Mouse (Mus musculus): ENCODE results near the gene A930004D18Rik. TPM values are rescaled to one million over a fixed set of nuclear protein-coding genes. Genes with fewer than 3 reads are reported as not detected.

A930004D18Rik gene
- total and polyA plus RNA-seq, 3 experiments, result 0.30 to 1.5 (median 0.65) TPM

GRCm38 (mm10) chr2:18058146-18058708 lies 20.7 kb upstream of the A930004D18Rik start:
- Histone ChIP-seq H3K4me1 (ENCODE audit: insufficient read depth, low read depth, low read length) (peaks cover 29% of the 10 kb centered on the region), H3K27me3 (ENCODE audit: insufficient read depth, low read length) (no peaks in the 10 kb centered on the region), H3K4me3 (ENCODE audit: low read depth, low read length) (peak overlapping the region; percentile 86), H3K36me3 (replicated peaks) (no peaks in the 10 kb centered on the region), H3K9me3 (replicated peaks) (no peaks in the 10 kb centered on the region)
- no peak for ATAC-seq (ENCODE audit: extremely low read depth, insufficient number of reproducible peaks, low FRiP score, poor library complexity, severe bottlenecking)
- DNase-seq (ENCODE audit: low spot score), result no peak
- TF ChIP-seq GATA2 (IDR thresholded peaks at IDR 0.05; ENCODE audit: borderline replicate concordance, low read depth, low read length) (no peak), POLR2AphosphoS5 (IDR thresholded peaks at IDR 0.05; ENCODE audit: insufficient replicate concordance, low read depth, low read length) (no peak), CTCF (IDR thresholded peaks at IDR 0.05; ENCODE audit: low read depth, low read length) (no peak), GATA1 (IDR thresholded peaks at IDR 0.05; ENCODE audit: borderline replicate concordance, low read length) (no peak), TAL1 (conservative IDR thresholded peaks at IDR 0.05; ENCODE audit: low read depth, low read length) (no peak)

DNA sequence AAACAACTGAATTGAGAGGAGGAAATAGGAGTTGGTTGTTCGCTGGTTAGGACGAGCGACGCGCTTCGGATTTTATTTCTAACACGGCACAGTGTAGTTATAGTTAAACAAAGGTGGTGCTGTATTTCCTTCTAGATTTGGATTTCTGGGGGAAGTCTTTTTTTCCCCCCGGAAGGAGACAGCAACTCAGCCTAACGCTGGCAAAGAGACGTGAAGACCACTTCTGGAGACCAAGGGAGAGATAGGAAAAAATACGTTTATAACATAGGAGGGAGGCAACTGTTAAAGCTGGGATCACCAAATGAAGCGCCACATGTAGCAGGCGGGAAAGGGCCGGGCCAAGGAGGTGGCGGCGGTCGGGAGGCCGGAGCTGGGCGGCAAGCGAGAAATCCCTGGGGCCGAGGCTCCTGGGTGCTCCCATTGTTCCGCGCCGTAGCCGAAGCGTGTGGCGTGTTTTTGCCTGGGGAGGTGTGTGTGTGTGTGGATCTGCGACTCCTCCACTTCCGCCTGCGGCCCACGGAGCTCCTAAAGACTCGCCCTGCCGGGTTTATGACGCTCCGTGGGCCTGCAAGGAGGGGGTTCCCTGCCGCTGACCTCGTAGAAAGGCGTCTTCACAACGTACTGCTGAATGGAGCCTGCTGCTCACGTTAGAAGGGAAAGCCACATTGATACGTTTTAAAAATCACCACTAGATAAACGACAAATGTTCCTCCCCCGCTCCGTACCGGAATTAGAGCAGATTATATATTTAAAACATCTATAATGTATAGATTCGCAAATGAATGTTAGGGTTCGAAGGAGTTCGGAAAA lies 20.0 kb upstream of the A930004D18Rik start:
- TF ChIP-seq CTCF (IDR thresholded peaks at IDR 0.05; ENCODE audit: low read depth, low read length) (no peak), GATA2 (IDR thresholded peaks at IDR 0.05; ENCODE audit: borderline replicate concordance, low read depth, low read length) (no peak), GATA1 (IDR thresholded peaks at IDR 0.05; ENCODE audit: borderline replicate concordance, low read length) (no peak), POLR2AphosphoS5 (IDR thresholded peaks at IDR 0.05; ENCODE audit: insufficient replicate concordance, low read depth, low read length) (no peak), TAL1 (conservative IDR thresholded peaks at IDR 0.05; ENCODE audit: low read depth, low read length) (no peak)
- Histone ChIP-seq H3K27me3 (ENCODE audit: insufficient read depth, low read length) (no peaks in the 10 kb centered on the region), H3K4me3 (ENCODE audit: low read depth, low read length) (peak overlapping the region; percentile 86), H3K9me3 (replicated peaks) (no peaks in the 10 kb centered on the region), H3K36me3 (replicated peaks) (no peaks in the 10 kb centered on the region), H3K4me1 (ENCODE audit: insufficient read depth, low read depth, low read length) (peaks cover 29% of the 10 kb centered on the region)
- DNase-seq (ENCODE audit: low spot score) (peak; percentile 49), ATAC-seq (ENCODE audit: extremely low read depth, insufficient number of reproducible peaks, low FRiP score, poor library complexity, severe bottlenecking) (no peak)

- TF ChIP-seq GATA1 (IDR thresholded peaks at IDR 0.05; ENCODE audit: borderline replicate concordance, low read length), result no peak
- no peak for TF ChIP-seq POLR2AphosphoS5 (IDR thresholded peaks at IDR 0.05; ENCODE audit: insufficient replicate concordance, low read depth, low read length)
- TF ChIP-seq TAL1 (conservative IDR thresholded peaks at IDR 0.05; ENCODE audit: low read depth, low read length), result no peak
- H3K9me3 ChIP-seq (replicated peaks), result no peaks in the 10 kb centered on the region
- H3K4me1 ChIP-seq (ENCODE audit: insufficient read depth, low read depth, low read length), result peaks cover 29% of the 10 kb centered on the region
- H3K27me3 ChIP-seq (ENCODE audit: insufficient read depth, low read length), result no peaks in the 10 kb centered on the region
- DNase-seq (ENCODE audit: low spot score) (peak; percentile 93), ATAC-seq (ENCODE audit: extremely low read depth, insufficient number of reproducible peaks, low FRiP score, poor library complexity, severe bottlenecking) (peak; percentile 86)
- H3K36me3 ChIP-seq (replicated peaks), result no peaks in the 10 kb centered on the region
- H3K4me3 ChIP-seq (ENCODE audit: low read depth, low read length), result peak overlapping the region; percentile 86
Measured at GRCm38 (mm10) chr2:18056786-18057255, 19.3 kb upstream of the A930004D18Rik start.

DNA sequence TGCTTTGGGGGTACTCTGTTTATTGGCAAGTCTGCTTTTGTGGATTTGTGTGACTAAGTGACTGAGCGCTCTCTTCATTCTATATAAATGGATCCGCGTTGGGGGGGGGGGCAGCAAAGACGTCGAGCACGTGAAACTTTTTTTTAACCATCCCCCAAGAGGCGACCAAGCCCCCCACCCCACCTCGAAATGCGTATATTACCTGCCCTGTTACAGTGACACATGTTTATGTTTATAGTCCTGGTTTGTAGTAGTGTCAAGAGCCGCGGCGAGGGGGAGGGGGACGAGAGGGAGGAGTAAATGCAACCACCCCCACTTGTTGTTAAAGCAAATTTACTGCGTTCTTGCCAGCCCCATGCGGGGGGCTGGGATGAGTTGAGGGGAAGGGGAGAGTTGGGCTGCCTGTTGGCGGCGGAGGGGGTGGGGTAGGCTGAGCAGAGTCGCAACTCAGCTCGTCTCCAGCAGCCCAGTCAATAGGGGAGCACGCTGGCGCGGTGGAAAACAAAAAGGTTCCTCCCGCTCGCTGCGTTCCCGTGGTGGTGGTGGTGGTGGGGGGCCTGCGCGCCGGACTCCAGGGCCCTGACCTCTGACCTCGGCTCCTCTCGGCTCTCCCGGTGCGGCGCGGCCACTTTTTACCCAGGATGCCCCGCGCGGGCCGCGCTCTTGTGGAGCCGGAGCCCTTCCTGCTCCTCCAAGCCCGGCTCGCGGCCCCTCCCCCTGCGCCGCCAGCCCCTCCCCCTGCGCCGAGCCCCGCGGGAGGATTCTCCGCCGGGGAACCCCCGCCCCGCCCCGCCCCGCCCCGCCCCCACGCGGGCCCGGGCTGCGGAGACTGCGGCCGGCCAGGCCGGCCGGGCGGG lies 18.6 kb upstream of the A930004D18Rik start:
- DNase-seq (ENCODE audit: low spot score) (peak; percentile 94), ATAC-seq (ENCODE audit: extremely low read depth, insufficient number of reproducible peaks, low FRiP score, poor library complexity, severe bottlenecking) (peak; percentile 29; the same call in 1 of the 2 replicates)
- Histone ChIP-seq H3K36me3 (replicated peaks) (no peaks in the 10 kb centered on the region), H3K27me3 (ENCODE audit: insufficient read depth, low read length) (no peaks in the 10 kb centered on the region), H3K4me1 (ENCODE audit: insufficient read depth, low read depth, low read length) (peaks cover 29% of the 10 kb centered on the region), H3K4me3 (ENCODE audit: low read depth, low read length) (peak overlapping the region; percentile 86), H3K9me3 (replicated peaks) (no peaks in the 10 kb centered on the region)
- no peak for TF ChIP-seq GATA2 (IDR thresholded peaks at IDR 0.05; ENCODE audit: borderline replicate concordance, low read depth, low read length)

- H3K36me3 ChIP-seq (replicated peaks), result no peaks in the 10 kb centered on the region
- peak within 1 kb of the TSS; percentile 86 for H3K4me3 ChIP-seq (ENCODE audit: low read depth, low read length)
- ATAC-seq (ENCODE audit: extremely low read depth, insufficient number of reproducible peaks, low FRiP score, poor library complexity, severe bottlenecking), result no peak
- TF ChIP-seq TAL1 (conservative IDR thresholded peaks at IDR 0.05; ENCODE audit: low read depth, low read length), result no peak
- H3K27me3 ChIP-seq (ENCODE audit: insufficient read depth, low read length), result no peaks in the 10 kb centered on the region
- no peaks in the 10 kb centered on the region for H3K9me3 ChIP-seq (replicated peaks)
- DNase-seq (ENCODE audit: low spot score), result no peak
- peaks cover 32% of the 10 kb centered on the region for H3K4me1 ChIP-seq (ENCODE audit: insufficient read depth, low read depth, low read length)
Measured at GRCm38 (mm10) chr2:18055016-18055928, 17.7 kb upstream of the A930004D18Rik start, which contains the start of gene Mllt10. Mllt10 (plus strand) TSS chr2:18055237.
